Mouse (Mus musculus): ENCODE measurements around the gene Fbxo44.
A peak's percentile ranks its signal among the peaks of the same experiment; 100 is the strongest.
"Not testable (repeated sequence)": the region's sequence is repeated elsewhere in the genome, so short reads cannot be mapped to it uniquely, and the experiment has no call there.

Gene Fbxo44

DNA sequence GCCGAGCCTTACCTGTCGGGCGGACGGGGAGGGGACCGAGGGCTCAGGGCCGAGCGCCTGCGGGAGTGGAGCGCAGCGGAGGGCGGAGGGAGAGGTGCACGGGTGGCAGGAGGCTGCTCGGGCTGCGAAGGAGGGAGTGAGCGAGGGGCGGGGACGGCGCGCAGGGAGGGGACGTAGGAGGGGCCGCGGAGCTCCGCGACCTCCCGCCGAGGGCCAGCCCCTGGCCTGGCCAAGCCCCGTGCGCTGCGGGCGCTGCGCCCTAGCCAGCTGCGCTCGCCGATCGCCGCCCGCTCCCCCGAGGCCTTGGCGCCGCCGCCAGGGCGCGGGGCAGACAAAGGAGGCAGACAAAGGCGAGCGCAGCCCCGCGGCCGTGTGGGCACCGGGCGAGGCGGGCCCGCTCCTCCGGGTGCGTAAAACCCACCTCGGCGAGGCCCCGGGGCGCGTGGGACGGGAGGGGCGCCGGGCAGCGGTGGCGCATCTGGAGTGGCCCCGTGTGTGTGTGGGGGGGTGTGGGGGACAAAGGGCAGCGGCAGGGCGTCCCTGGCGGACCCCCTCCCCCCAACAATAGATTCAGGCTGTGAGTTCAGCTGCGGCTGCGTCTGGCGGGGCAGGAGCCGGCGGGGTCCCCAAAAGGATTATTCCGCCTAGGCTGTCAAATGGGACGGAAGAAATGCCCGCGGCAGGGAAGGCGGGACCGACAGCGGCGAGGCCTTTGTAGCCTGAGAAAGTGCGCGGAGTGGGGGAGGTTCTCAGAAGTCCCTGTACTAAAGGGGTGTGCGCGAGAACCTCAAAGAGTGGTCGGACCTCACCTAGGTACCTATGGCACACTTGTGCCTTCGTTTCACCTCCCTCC is 29.5 kb downstream of the Fbxo44 start, which contains the start of gene Draxin:
Gene Draxin (minus strand): TSS at position 138 of the 853 bp plus-strand sequence.
- DNase-seq (ENCODE audit: inconsistent ontology term): peak; percentile 52

DNA sequence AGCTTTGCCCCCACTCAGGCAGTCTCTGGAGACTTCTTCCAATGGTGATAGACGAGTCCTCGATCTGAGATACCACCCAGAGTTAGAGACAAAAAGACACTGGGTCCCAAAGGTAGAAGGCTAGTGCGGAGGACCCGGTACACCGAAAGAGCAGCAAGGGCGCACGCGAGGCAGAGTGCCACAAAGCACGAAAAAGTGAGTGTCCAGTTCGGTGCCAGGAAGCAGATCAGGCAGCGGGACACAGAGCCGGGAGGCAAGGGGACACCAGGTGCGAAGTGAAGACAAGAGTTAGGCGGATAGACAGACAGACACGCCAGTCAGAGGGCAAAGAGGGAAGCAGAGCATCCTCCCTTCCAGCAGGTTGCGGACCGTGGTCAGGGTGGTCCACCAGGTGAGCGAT is 30.1 kb downstream of the Fbxo44 start, which contains the start of gene Mad2l2:
Gene Mad2l2 (plus strand): TSS at position 252 of the 400 bp plus-strand sequence.
- no peak for DNase-seq (ENCODE audit: inconsistent ontology term)

- no peak for DNase-seq (ENCODE audit: inconsistent ontology term)
Observed at GRCm38 (mm10) chr4:148128672-148129071, 31.6 kb downstream of the Fbxo44 start.

- DNase-seq (ENCODE audit: inconsistent ontology term): no peak
Observed at GRCm38 (mm10) chr4:148128241-148128640, 32.0 kb downstream of the Fbxo44 start.

DNA sequence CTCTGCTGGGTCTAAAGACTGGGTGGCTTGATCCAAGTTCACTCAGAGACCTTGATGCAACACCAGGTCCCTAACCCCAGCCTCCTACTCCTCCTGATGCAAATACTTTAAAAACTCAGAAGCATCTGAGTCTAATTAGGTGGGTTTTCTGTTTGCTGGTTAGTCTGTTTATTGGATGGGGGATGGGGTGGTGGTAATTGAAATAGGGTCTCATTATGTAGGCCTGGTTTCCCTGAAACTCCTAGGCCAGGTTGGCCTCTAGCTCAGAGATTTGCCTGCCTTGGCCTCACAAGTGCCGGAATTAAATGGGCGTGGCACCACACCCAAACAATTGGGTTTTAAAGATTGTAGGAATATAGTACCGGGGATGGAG is 37.6 kb downstream of the Fbxo44 start:
- no peak for DNase-seq (ENCODE audit: inconsistent ontology term)

GRCm38 (mm10) chr4:148121982-148122693 is 38.1 kb downstream of the Fbxo44 start:
- no peak for DNase-seq (ENCODE audit: inconsistent ontology term)

- DNase-seq (ENCODE audit: inconsistent ontology term): no peak
Observed at GRCm38 (mm10) chr4:148121362-148121761, 38.9 kb downstream of the Fbxo44 start.

DNA sequence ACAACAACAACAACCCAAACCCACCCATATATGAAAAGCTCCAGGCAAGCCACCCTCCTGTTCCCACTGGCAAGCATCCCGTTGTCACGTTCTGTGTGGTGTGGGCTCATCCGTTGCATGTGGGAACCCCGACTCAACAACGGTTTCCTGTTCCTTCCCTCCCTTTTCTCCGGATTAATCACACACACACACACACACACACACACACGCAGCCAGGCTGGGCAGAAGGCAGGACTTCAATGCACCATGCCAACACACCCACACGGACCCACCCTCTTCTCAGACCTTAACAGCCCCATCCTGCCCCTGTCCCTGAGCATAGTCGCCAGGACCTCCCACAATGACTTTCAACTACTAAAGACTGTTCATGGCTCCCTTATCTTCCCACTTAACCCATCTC is 39.7 kb downstream of the Fbxo44 start:
- no peak for DNase-seq (ENCODE audit: inconsistent ontology term)

DNA sequence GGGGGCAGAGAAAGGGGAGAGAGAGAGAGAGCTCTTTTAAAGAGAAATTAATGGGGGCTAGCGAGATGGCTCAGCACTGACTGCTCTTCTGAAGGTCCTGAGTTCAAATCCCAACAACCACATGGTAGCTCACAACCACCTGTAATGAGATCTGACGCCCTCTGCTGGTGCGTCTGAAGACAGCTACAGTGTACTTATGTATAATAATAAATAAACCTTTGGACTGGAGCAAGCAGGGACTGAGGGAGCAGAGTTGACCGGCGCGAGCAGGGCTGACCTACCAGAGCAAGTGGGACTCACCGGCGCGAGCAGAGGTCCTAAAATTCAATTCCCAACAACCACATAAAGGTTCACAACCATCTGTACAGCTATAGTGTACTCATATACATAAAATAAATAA is 40.7 kb downstream of the Fbxo44 start:
- not testable (repeated sequence) for DNase-seq (ENCODE audit: inconsistent ontology term)

- no peak for DNase-seq (ENCODE audit: inconsistent ontology term)
Observed at GRCm38 (mm10) chr4:148117392-148117791, 42.9 kb downstream of the Fbxo44 start.

- no peak for DNase-seq (ENCODE audit: inconsistent ontology term)
Observed at GRCm38 (mm10) chr4:148116657-148117056, 43.6 kb downstream of the Fbxo44 start.

GRCm38 (mm10) chr4:148115467-148115866 is 44.8 kb downstream of the Fbxo44 start:
- peak; percentile 27 for DNase-seq (ENCODE audit: inconsistent ontology term)

GRCm38 (mm10) chr4:148114758-148115391 is 45.4 kb downstream of the Fbxo44 start:
- DNase-seq (ENCODE audit: inconsistent ontology term): peak; percentile 85

- DNase-seq (ENCODE audit: inconsistent ontology term): no peak
Observed at GRCm38 (mm10) chr4:148112519-148112918, 47.8 kb downstream of the Fbxo44 start.

DNA sequence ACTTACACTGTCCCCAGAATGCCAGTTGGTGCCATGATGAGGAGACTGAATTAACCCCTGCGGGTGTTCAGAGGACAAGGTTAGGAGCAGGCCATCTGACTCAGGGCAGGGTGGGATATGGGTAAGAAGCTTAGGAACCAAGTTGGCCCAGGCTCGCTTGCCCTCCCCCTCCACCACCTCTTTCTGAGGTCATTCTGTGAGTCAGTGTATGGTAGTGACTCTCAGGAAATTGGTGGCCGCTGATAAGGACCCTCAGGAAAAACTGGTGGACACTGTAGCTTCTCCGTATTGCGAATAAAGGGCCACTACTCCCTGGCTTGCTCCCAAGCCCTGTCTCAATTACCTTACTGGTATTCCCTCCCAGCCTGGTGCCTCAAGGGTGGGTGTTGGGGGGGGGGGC is 51.1 kb downstream of the Fbxo44 start:
- no peak for DNase-seq (ENCODE audit: inconsistent ontology term)

DNA sequence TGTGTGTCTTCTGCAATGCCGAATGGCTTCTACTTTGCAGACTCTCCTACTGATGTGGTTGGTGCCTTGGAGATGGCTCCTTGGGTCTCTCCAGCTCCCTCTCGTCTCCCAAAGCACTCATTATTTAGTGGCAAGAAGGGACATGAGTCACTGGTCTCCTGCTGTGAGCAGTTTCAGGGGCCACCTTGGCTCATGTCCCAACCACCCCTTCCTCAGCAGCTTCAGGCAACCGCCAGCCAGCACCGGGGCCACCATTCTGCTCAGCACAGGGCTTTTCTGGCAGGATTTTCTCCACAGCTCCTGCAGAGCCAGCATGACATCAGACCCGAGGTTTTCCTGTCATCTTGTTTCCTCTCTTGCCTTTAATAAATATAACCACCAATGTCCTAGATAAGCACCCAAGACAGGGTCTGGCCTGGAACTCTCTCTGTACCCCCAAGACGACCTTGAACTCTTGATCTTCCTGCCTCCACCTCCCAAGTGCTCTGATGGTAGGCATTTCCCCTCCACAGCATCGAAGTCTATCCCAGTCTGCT is 51.6 kb downstream of the Fbxo44 start:
- DNase-seq (ENCODE audit: inconsistent ontology term): no peak

DNA sequence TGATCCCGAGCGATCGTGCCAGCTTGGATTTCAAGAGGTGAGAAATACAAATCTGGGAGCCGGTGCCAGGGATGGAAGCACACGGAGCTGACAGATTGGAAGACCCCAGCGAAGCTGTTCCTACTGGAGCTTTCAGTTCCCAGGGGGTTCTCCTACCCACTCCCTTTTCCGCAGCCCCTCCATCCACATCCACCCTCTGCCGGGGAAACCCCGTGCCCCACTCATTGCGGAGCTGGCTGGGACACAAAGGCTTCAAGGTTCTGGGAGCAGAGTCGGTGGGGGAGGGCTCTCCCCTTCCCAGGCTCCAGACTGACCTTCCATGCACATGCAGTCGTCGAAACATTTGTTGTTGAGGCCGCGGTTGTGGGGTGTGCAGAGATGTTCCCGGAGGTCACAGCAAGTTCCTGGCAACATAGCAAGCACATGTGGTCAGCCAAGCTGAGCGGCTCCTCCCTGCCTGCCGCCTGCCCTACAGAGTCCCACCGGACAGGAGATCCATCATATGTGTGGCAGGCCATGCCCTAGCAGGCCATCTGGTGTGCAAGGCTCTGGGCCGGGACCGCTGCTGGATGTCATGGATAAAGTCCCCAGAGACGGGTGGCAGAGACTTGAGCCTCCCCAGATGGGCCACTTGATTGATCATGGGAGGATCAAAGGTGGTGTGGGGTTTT is 52.5 kb downstream of the Fbxo44 start:
- no peak for DNase-seq (ENCODE audit: inconsistent ontology term)

- DNase-seq (ENCODE audit: inconsistent ontology term): no peak
Observed at GRCm38 (mm10) chr4:148104146-148104545, 56.1 kb downstream of the Fbxo44 start.
